Mouse (Mus musculus): ENCODE data around the gene Dnah2. TPM values are rescaled to one million over a fixed set of nuclear protein-coding genes. Genes with fewer than 3 reads are reported as not detected.

Gene Dnah2
- total RNA-seq, 1 experiment = 0.98 TPM

GRCm38 (mm10) chr11:69372056-69372779, 176.7 kb downstream of the Dnah2 start:
- no peaks in the 10 kb centered on the region for H3K9me3 ChIP-seq (ENCODE audit: control insufficient read depth, insufficient read depth, low read depth, low read length)
- in situ Hi-C loops (cut with MboI; ENCODE audit: low sequenced_read_pairs in 2 of 2, unreplicated experiment in 2 of 2) = no loop called here
- DNase-seq (ENCODE audit: low read depth, low spot score) = no peak
- H3K9ac ChIP-seq (ENCODE audit: insufficient read depth, low read depth, low read length, poor library complexity, severe bottlenecking) = no peak overlapping the region
- H3K4me1 ChIP-seq (ENCODE audit: control insufficient read depth in 2 of 2, insufficient read depth in 2 of 2, low read length in 2 of 2, poor library complexity in 1 of 2) = peaks cover 0 to 17% of the 10 kb centered on the region in 2 experiments; a peak in 2 of 4 replicates
- H3K4me3 ChIP-seq (ENCODE audit: insufficient read depth in 1 of 2, low read depth in 1 of 2, low read length in 2 of 2, poor library complexity in 1 of 2, severe bottlenecking in 1 of 2) = no peak overlapping the region
- H3K27ac ChIP-seq (ENCODE audit: insufficient read depth, low read depth, low read length, poor library complexity, severe bottlenecking) = no peak overlapping the region
- H3K36me3 ChIP-seq (ENCODE audit: control insufficient read depth, insufficient read depth, low read length, poor library complexity, severe bottlenecking) = no peaks in the 10 kb centered on the region
- TF ChIP-seq ZNF384 (IDR thresholded peaks at IDR 0.05; ENCODE audit: low read depth, low read length) = no peak
- no peak for TF ChIP-seq MAFK (IDR thresholded peaks at IDR 0.05; ENCODE audit: insufficient read depth, low read depth, low read length)
- TF ChIP-seq ZC3H11A (IDR thresholded peaks at IDR 0.05; ENCODE audit: borderline replicate concordance, low read depth, low read length) = no peak
- TF ChIP-seq HCFC1 (IDR thresholded peaks at IDR 0.05; ENCODE audit: borderline replicate concordance, insufficient read depth, low read length) = no peak
- TF ChIP-seq CHD2 (IDR thresholded peaks at IDR 0.05; ENCODE audit: low read depth, low read length) = no peak

GRCm38 (mm10) chr11:69371601-69372000, 177.3 kb downstream of the Dnah2 start:
- Histone ChIP-seq H3K9ac (ENCODE audit: insufficient read depth, low read depth, low read length, poor library complexity, severe bottlenecking) (no peak overlapping the region), H3K4me3 (ENCODE audit: insufficient read depth in 1 of 2, low read depth in 1 of 2, low read length in 2 of 2, poor library complexity in 1 of 2, severe bottlenecking in 1 of 2) (no peak overlapping the region), H3K27ac (ENCODE audit: insufficient read depth, low read depth, low read length, poor library complexity, severe bottlenecking) (no peak overlapping the region), H3K36me3 (ENCODE audit: control insufficient read depth, insufficient read depth, low read length, poor library complexity, severe bottlenecking) (no peaks in the 10 kb centered on the region), H3K9me3 (ENCODE audit: control insufficient read depth, insufficient read depth, low read depth, low read length) (no peaks in the 10 kb centered on the region), H3K4me1 (ENCODE audit: control insufficient read depth in 2 of 2, insufficient read depth in 2 of 2, low read length in 2 of 2, poor library complexity in 1 of 2) (peaks cover 0 to 17% of the 10 kb centered on the region in 2 experiments; a peak in 2 of 4 replicates)
- no peak for DNase-seq (ENCODE audit: low read depth, low spot score)
- TF ChIP-seq HCFC1 (IDR thresholded peaks at IDR 0.05; ENCODE audit: borderline replicate concordance, insufficient read depth, low read length) = no peak
- no peak for TF ChIP-seq ZC3H11A (IDR thresholded peaks at IDR 0.05; ENCODE audit: borderline replicate concordance, low read depth, low read length)
- in situ Hi-C loops (cut with MboI; ENCODE audit: low sequenced_read_pairs in 2 of 2, unreplicated experiment in 2 of 2) = no loop called here

GRCm38 (mm10) chr11:69370817-69371215, 178.1 kb downstream of the Dnah2 start:
- Histone ChIP-seq H3K36me3 (ENCODE audit: control insufficient read depth, insufficient read depth, low read length, poor library complexity, severe bottlenecking) (no peaks in the 10 kb centered on the region), H3K4me3 (ENCODE audit: insufficient read depth in 1 of 2, low read depth in 1 of 2, low read length in 2 of 2, poor library complexity in 1 of 2, severe bottlenecking in 1 of 2) (no peak overlapping the region), H3K9ac (ENCODE audit: insufficient read depth, low read depth, low read length, poor library complexity, severe bottlenecking) (no peak overlapping the region), H3K27ac (ENCODE audit: insufficient read depth, low read depth, low read length, poor library complexity, severe bottlenecking) (no peak overlapping the region), H3K4me1 (ENCODE audit: control insufficient read depth in 2 of 2, insufficient read depth in 2 of 2, low read length in 2 of 2, poor library complexity in 1 of 2) (peaks cover 0 to 21% of the 10 kb centered on the region in 2 experiments; a peak in 2 of 4 replicates), H3K9me3 (ENCODE audit: control insufficient read depth, insufficient read depth, low read depth, low read length) (no peaks in the 10 kb centered on the region)
- in situ Hi-C loops (cut with MboI; ENCODE audit: low sequenced_read_pairs in 2 of 2, unreplicated experiment in 2 of 2) = no loop called here
- no peak for TF ChIP-seq CHD2 (IDR thresholded peaks at IDR 0.05; ENCODE audit: low read depth, low read length)
- TF ChIP-seq ZNF384 (IDR thresholded peaks at IDR 0.05; ENCODE audit: low read depth, low read length) = no peak
- TF ChIP-seq MAFK (IDR thresholded peaks at IDR 0.05; ENCODE audit: insufficient read depth, low read depth, low read length) = no peak
- TF ChIP-seq ZC3H11A (IDR thresholded peaks at IDR 0.05; ENCODE audit: borderline replicate concordance, low read depth, low read length) = no peak
- TF ChIP-seq HCFC1 (IDR thresholded peaks at IDR 0.05; ENCODE audit: borderline replicate concordance, insufficient read depth, low read length) = no peak
- no peak for DNase-seq (ENCODE audit: low read depth, low spot score)

Other genes with a start within 250 kb of the Dnah2 start
- 23.0 and 27.4 TPM in 2 replicates for gene Cntrob, start 225.3 kb downstream of the Dnah2 start, total RNA-seq (2012; rRNA removed)
- 44.1 and 62.2 TPM in 2 replicates for gene Trappc1, start 225.1 kb downstream of the Dnah2 start, total RNA-seq (2012; rRNA removed)
- gene Kcnab3, start 222.9 kb downstream of the Dnah2 start, total RNA-seq (2012; rRNA removed) = 1.6 and 2.2 TPM in 2 replicates
- 1.3 and 1.8 TPM in 2 replicates for gene Rnf227, start 208.6 kb downstream of the Dnah2 start, total RNA-seq (2012; rRNA removed)
- gene Chd3, start 179.7 kb downstream of the Dnah2 start, total RNA-seq (2012; rRNA removed) = 21.6 and 27.0 TPM in 2 replicates
- gene Naa38, start 153.6 kb downstream of the Dnah2 start, total RNA-seq (2012; rRNA removed) = 191 and 202 TPM in 2 replicates
- gene Cyb5d1, start 153.5 kb downstream of the Dnah2 start, total RNA-seq (2012; rRNA removed) = 18.8 and 29.0 TPM in 2 replicates
- 23.9 and 43.3 TPM in 2 replicates for gene Tmem88, start 150.9 kb downstream of the Dnah2 start, total RNA-seq (2012; rRNA removed)
- gene Kdm6b, start 135.4 kb downstream of the Dnah2 start, total RNA-seq (2012; rRNA removed) = 7.9 and 9.4 TPM in 2 replicates
- 3.1 and 3.2 TPM in 2 replicates for gene Efnb3, start 11.1 kb upstream of the Dnah2 start, total RNA-seq (2012; rRNA removed)
- 30.7 and 33.0 TPM in 2 replicates for gene Wrap53, start 31.1 kb upstream of the Dnah2 start, total RNA-seq (2012; rRNA removed)
- 98.0 and 105 TPM in 2 replicates for gene Trp53, start 31.2 kb upstream of the Dnah2 start, total RNA-seq (2012; rRNA removed)
- 12.1 and 13.1 TPM in 2 replicates for gene Atp1b2, start 56.8 kb upstream of the Dnah2 start, total RNA-seq (2012; rRNA removed)
- not detected in 2 replicates for gene Shbg, start 68.8 kb upstream of the Dnah2 start, total RNA-seq (2012; rRNA removed)
- 3.2 and 3.6 TPM in 2 replicates for gene Sat2, start 72.9 kb upstream of the Dnah2 start, total RNA-seq (2012; rRNA removed)
- 153 and 161 TPM in 2 replicates for gene Fxr2, start 83.9 kb upstream of the Dnah2 start, total RNA-seq (2012; rRNA removed)
- gene Sox15, start 106.2 kb upstream of the Dnah2 start, total RNA-seq (2012; rRNA removed) = 6.6 and 8.2 TPM in 2 replicates
- 258 and 349 TPM in 2 replicates for gene Mpdu1, start 113.5 kb upstream of the Dnah2 start, total RNA-seq (2012; rRNA removed)
- gene Cd68, start 117.0 kb upstream of the Dnah2 start, total RNA-seq (2012; rRNA removed) = 23.4 and 32.7 TPM in 2 replicates
- 1,512 and 1,948 TPM in 2 replicates for gene Eif4a1, start 123.3 kb upstream of the Dnah2 start, total RNA-seq (2012; rRNA removed)
- 265 and 282 TPM in 2 replicates for gene Senp3, start 133.0 kb upstream of the Dnah2 start, total RNA-seq (2012; rRNA removed)
- gene Tnfsf13, start 136.7 kb upstream of the Dnah2 start, total RNA-seq (2012; rRNA removed) = 8.6 and 11.7 TPM in 2 replicates
- gene Tnfsf12, start 146.7 kb upstream of the Dnah2 start, total RNA-seq (2012; rRNA removed) = 8.7 and 16.1 TPM in 2 replicates
- 13.7 and 19.9 TPM in 2 replicates for gene Tnfsfm13, start 147.0 kb upstream of the Dnah2 start, total RNA-seq (2012; rRNA removed)
- 71.9 and 74.2 TPM in 2 replicates for gene Polr2a, start 209.5 kb upstream of the Dnah2 start, total RNA-seq (2012; rRNA removed)
- 0.22 and 0.48 TPM in 2 replicates for gene Slc35g3, start 212.9 kb upstream of the Dnah2 start, total RNA-seq (2012; rRNA removed)
- 1.6 and 3.0 TPM in 2 replicates for gene Zbtb4, start 216.8 kb upstream of the Dnah2 start, total RNA-seq (2012; rRNA removed)
- 3.8 and 5.7 TPM in 2 replicates for gene Chrnb1, start 246.8 kb upstream of the Dnah2 start, total RNA-seq (2012; rRNA removed)